Mouse (Mus musculus) adrenal gland, postnatal 4 days (tissue): ENCODE measurements around the gene Ttc21a. TPM values are rescaled to one million over a fixed set of nuclear protein-coding genes. Genes with fewer than 3 reads are reported as not detected.
A peak's percentile ranks its signal among the peaks of the same experiment; 100 is the strongest.

Source experiments
- DNase-seq, 2 experiments: peaks; one replicate each; pipeline ENCODE4 v3.0.0; 2021 to 2022; ENCODE audit warnings: low spot score in 2 of 2, mixed read lengths in 2 of 2
- total RNA-seq, 2 experiments: library from RNA; stranded (reverse); gene quantifications; 2 replicates each; pipeline ENCODE4 v1.2.3; 2021

The Ttc21a gene
- total RNA-seq, 2 experiments from 2014 or later = 0.34 TPM

- no peak for DNase-seq
Observed at GRCm38 (mm10) chr9:119974609-119975008, 37.2 kb downstream of the Ttc21a start.

GRCm38 (mm10) chr9:119975286-119975685, 37.9 kb downstream of the Ttc21a start:
- DNase-seq = no peak

- DNase-seq = no peak
Observed at GRCm38 (mm10) chr9:119976704-119977556, 39.5 kb downstream of the Ttc21a start.

GRCm38 (mm10) chr9:119977557-119978060, 40.2 kb downstream of the Ttc21a start:
- no peak for DNase-seq

- no peak for DNase-seq
Observed at GRCm38 (mm10) chr9:119978151-119978810, 40.9 kb downstream of the Ttc21a start.

GRCm38 (mm10) chr9:119978811-119979441, 41.5 kb downstream of the Ttc21a start:
- DNase-seq = no peak

- DNase-seq = no peak
Observed at GRCm38 (mm10) chr9:119979749-119980148, 42.3 kb downstream of the Ttc21a start.

GRCm38 (mm10) chr9:119980770-119981182, 43.4 kb downstream of the Ttc21a start:
- DNase-seq = no peak

GRCm38 (mm10) chr9:119981183-119982179, 44.1 kb downstream of the Ttc21a start:
- DNase-seq = peak in 1 of 2 experiments; percentile 56

- no peak for DNase-seq
Observed at GRCm38 (mm10) chr9:119982241-119982811, 44.9 kb downstream of the Ttc21a start.

- peak in 1 of 2 experiments; percentile 44 for DNase-seq
Observed at GRCm38 (mm10) chr9:119982956-119983551, 45.6 kb downstream of the Ttc21a start.

- DNase-seq = peak; percentile 79 to 80
Observed at GRCm38 (mm10) chr9:119983585-119984535, 46.5 kb downstream of the Ttc21a start.

- DNase-seq = no peak
Observed at GRCm38 (mm10) chr9:119984536-119985011, 47.2 kb downstream of the Ttc21a start, which contains the start of gene Csrnp1. Gene Csrnp1, minus strand, starts transcription at chr9:119984658.

GRCm38 (mm10) chr9:119985881-119986574, 48.6 kb downstream of the Ttc21a start:
- no peak for DNase-seq

GRCm38 (mm10) chr9:119988304-119988703, 50.9 kb downstream of the Ttc21a start:
- DNase-seq = no peak

- no peak for DNase-seq
Observed at GRCm38 (mm10) chr9:119991310-119991709, 53.9 kb downstream of the Ttc21a start.

GRCm38 (mm10) chr9:119993092-119993844, 55.9 kb downstream of the Ttc21a start:
- DNase-seq = no peak
